Mouse (Mus musculus) thymus, postnatal 0 days (tissue): Measurements from ENCODE around the gene Cobll1. TPM values are rescaled to one million over a fixed set of nuclear protein-coding genes. Genes with fewer than 3 reads are reported as not detected.
"Not testable (repeated sequence)": the region's sequence is repeated elsewhere in the genome, so short reads cannot be mapped to it uniquely, and the experiment has no call there.

Source experiments
- DNase-seq: peaks from one replicate; pipeline ENCODE4 v3.0.0-alpha.2; 2015; ENCODE audit warnings: low spot score
- polyA plus RNA-seq: library from polyadenylated mRNA; unstranded; fragments of >200 nt; fragmentation: Nextera tagmentation; extraction: Ambion mirVana; gene quantifications from 2 replicates; pipeline ENCODE4 v1.2.1, GENCODE M21; 2015

Gene Cobll1
- polyA plus RNA-seq, result 3.9 and 4.5 TPM in 2 replicates

DNA sequence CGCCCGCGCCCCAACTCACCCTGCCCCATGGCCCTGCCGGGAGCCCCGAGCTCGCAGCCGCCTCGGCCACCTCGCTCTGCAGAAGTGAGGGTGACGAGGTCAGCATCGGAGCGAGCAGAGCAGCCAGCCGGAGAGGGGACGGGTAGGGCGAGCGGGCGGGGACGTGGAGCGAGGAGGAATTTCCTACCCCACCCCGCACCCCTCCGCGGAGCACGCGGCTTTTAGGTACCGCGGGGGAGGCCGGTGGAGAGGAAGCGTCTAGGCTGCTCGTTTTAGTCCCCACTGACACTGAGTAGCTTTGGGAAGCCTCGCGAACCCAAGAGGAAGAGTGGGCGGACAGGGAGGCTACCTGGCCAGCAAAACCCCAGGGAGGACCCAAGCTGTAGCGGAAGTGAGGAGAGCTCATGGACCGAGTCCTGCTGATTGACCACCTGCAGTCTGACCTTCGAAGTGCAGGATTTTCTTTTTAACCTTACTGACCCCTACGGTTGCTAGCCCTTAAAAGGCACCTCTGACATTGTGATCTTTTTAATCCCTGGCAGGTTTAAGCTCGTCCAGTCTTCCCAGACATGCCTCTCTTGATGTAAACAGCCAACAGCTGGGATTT, at the start of gene Cobll1:
Gene Cobll1, minus strand, starts transcription at position 440 of the 607 bp plus-strand sequence.
- DNase-seq, result peak; percentile 27

GRCm38 (mm10) chr2:65288696-65289095, 49.5 kb upstream of the Cobll1 start:
- no peak for DNase-seq

- no peak for DNase-seq
These were observed 46.2 kb upstream of the Cobll1 start for GRCm38 (mm10) chr2:65285380-65285779.

DNA sequence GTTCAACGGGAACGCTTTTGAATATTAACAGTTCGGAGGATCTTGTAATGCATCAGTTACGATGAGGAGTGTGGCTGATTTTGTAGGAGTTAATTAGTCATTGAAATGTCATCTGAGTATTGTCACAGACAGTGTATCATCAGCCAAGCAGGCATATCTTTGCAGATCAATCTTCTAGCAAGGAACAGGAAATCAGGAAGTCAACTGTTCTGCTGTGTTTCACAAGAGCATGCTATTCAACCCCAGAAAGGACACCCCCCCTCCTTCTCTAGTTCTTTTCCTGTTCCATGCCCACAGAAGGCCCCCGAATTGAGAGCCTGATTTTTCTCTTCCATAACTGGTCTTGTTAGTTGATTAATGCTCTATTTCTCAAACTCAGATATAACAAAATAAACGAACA, 43.8 kb upstream of the Cobll1 start:
- DNase-seq, result no peak

GRCm38 (mm10) chr2:65279029-65279690, 40.0 kb upstream of the Cobll1 start:
- no peak for DNase-seq

- DNase-seq, result no peak
These were observed 36.3 kb upstream of the Cobll1 start for GRCm38 (mm10) chr2:65275443-65276061.

- no peak for DNase-seq
These were observed 34.7 kb upstream of the Cobll1 start for GRCm38 (mm10) chr2:65273910-65274309.

GRCm38 (mm10) chr2:65268731-65269130, 29.5 kb upstream of the Cobll1 start:
- no peak for DNase-seq

- no peak for DNase-seq
These were observed 28.6 kb upstream of the Cobll1 start for GRCm38 (mm10) chr2:65267834-65268233.

- no peak for DNase-seq
These were observed 27.5 kb upstream of the Cobll1 start for GRCm38 (mm10) chr2:65266576-65267299.

GRCm38 (mm10) chr2:65262251-65262650, 23.0 kb upstream of the Cobll1 start:
- no peak for DNase-seq

DNA sequence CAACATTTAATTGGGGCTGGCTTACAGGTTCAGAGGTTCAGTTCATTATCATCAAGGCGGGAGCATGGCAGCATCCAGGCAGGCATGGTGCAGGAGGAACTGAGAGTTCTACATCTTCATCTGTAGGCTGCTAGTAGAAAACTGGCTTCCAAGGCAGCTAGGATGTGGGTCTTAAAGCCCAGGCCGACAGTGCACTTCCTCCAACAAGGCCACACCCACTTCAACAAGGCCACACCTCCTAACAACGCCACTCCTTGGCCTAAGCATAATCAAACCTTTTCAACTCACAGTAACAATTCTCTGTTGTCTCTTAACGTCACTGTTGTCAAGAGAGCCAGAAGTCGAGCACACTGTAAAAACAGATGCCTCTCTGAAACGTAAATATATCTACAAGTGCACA, 21.6 kb upstream of the Cobll1 start:
- DNase-seq, result not testable (repeated sequence)

GRCm38 (mm10) chr2:65260400-65260799, 21.2 kb upstream of the Cobll1 start:
- no peak for DNase-seq

DNA sequence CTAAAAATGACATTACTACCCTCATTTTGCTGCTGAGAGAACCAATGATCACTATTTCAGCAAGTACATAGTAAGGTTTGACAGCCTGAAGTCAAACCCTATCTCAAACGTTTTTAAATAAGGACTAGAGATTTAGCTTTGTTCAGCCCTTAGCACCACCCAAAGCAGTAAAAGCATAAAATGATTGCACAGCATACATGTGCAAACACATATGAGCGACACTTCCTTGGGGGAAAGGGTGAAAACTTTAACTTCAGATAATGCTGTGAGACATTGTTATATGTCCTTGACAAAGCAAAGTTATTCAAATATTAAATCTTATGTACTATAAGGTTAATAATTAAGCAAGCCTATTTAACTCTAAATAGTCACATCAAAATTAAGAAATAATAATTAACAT, 18.2 kb upstream of the Cobll1 start:
- DNase-seq, result no peak

DNA sequence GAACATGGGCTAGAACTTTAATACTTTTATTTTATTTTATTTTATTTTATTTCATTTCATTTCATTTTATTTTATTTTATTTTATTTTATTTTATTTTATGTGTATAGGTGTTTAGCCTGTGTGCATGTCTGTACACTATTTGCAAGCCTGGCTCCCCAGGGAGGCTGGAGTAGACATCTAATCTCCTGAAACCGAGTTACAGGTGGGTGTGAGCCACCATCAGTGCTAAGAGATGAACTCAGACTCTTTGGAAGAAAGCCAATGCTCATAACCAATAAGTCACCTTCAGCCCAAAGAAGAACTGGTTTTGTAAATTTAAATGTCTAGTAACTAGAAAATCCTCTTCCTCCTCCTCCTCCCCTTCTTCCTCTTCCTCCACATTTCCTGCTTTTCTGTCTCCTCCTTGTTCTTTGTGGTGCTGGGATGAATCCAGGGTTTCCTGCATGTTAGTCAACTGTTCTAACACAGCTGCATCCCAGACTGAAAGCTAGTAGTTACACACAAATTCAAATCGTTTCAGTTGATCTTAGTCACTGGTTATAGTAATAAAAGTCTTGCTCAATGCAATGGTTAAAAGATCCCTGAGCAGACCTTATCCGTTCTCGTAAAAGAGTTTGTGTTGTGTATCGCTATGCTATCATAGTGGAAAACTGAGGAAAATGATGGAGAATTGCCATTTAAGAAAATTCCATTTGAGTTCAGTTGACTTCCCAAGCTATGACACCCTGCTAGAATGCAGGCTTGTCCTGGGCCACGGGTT, 17.5 kb upstream of the Cobll1 start:
- DNase-seq, result no peak

DNA sequence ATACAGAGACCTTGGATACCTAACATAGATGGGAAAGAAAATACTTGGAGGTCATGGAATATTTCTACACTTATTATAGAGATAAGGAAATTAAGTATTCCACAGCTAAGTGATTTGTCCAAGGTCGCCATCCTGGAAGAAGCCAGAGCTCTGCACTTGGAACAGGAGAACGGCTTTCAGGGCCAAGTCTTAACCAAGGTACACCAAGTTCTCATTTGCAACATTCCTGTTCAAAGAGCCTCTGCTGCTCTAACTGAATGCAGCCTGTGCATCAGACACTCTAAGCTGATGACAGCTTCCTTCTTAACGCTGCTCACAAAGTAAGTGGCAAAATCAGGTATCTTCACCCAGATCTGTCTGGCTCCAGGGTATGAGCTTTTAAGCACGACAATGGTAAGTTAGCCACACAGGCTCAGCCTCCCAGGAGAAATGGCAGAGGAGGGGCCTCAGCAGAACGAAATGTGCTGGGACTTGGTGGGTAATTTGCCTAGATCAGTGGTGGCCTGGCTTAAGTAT, 11.4 kb upstream of the Cobll1 start:
- no peak for DNase-seq

GRCm38 (mm10) chr2:65249575-65249974, 10.4 kb upstream of the Cobll1 start:
- DNase-seq, result no peak

DNA sequence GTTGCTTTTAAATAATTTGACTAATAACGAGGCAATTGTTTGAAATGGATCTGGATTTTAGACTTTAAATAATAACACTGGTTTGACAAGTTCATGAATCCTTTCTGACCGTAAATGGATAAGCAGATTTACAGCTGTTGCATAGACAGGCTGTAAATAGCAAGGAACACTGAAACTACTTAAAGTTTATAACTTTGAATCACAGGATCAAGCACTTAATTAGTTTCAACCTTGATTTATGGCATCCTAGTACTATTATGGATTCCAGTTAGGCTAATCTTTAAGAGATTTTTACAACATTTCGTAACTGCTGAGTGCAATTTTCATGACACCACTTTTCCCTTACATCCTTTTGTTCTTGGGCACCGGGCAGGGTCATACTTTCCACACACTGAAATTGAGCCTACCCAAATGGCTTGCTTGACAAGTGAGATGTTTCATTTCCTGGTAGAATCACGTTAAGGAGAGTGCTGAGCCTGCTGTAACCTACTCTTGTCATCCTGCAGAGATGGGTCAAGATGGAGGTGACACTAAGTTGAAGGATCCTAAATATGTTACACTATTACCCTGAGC, 1.1 kb upstream of the Cobll1 start:
- no peak for DNase-seq

DNA sequence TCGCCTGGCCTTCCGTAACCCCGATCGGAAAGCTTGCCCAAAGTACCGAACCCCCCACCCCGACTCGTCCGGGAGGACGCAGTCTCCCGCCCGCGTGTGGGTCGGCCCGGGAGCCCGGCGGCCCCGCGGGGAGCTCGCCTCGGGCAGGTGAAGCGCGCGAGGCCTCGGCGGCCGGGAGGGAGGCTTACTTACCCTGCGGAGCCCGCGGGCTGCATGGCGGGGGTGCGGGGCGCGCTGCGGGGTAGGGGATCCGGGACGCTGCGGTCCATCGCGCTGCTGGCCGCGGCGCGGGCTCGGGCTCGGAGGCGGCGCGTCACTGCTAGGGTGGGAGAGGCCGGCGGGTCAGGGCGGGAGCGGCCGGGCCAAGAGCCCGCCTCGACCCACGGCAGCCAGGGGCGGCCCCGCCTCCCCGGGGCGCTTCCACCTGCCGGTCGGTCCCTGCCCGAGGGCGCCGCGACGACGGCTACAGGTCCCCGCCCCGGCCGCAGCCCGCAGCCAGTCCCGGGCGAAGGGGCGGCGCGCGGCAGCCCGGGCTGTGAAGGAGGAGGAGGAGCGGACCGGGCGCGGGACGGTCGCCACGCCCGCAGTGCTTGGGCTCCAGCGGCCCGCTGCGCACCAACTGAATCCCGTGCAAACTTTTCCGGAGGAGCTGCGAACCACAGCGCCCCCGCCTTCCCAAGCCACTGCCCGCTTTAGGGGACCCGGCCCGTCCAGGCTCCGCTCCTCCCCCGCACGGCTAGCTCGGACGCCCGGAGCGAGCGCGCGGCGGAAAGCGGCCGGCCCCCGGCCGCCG, 836 bp downstream of the Cobll1 start:
- peak; percentile 32 for DNase-seq
